Mouse (Mus musculus) CH12.LX (cell line): ENCODE measurements around the gene Rgs19. TPM values are rescaled to one million over a fixed set of nuclear protein-coding genes. Genes with fewer than 3 reads are reported as not detected.

Source experiments
- DNase-seq: peaks from one replicate; pipeline ENCODE4 v3.0.0-alpha.2; 2013; ENCODE audit errors: extremely low read depth
- H3K27ac ChIP-seq: 2 replicates; pipeline ENCODE4 v1.5.1; 2012; ENCODE audit warnings: low read depth, mild to moderate bottlenecking, control low read depth, moderate library complexity; ENCODE audit not compliant: insufficient read depth
- H3K27me3 ChIP-seq: replicated peaks from 2 replicates; pipeline ENCODE3; 2012; ENCODE audit warnings: inconsistent platforms
- H3K36me3 ChIP-seq, 2 experiments: replicated peaks in 1 of 2; 2 replicates each; pipeline versions ENCODE3 to v1.6.1; 2012; ENCODE audit warnings: inconsistent platforms in 1 of 2, low read length in 1 of 2, mild to moderate bottlenecking in 1 of 2, mixed read lengths in 1 of 2, moderate library complexity in 1 of 2; ENCODE audit not compliant: control insufficient read depth in 1 of 2, insufficient read depth in 1 of 2
- H3K4me1 ChIP-seq, 2 experiments: 2 replicates each; pipeline ENCODE4 v1.6.1; 2012; ENCODE audit warnings: inconsistent platforms in 1 of 2, moderate library complexity in 1 of 2; ENCODE audit not compliant: insufficient read depth in 2 of 2, control insufficient read depth in 1 of 2
- H3K4me2 ChIP-seq: 2 replicates; pipeline ENCODE4 v1.6.1; 2012; ENCODE audit warnings: low read depth, mild to moderate bottlenecking, control low read depth; ENCODE audit not compliant: poor library complexity, insufficient read depth, severe bottlenecking
- H3K4me3 ChIP-seq, 3 experiments: fragments of 150-350 bp in 1 of 3; sonication (generic) in 1 of 3; replicated peaks in 1 of 3; 2 replicates each; pipeline versions ENCODE3 to v1.5.1; 2011 to 2012; ENCODE audit warnings: low read depth in 2 of 3, low read length in 2 of 3, mild to moderate bottlenecking in 2 of 3, moderate library complexity in 2 of 3, control low read depth in 1 of 3, improper control_type of control experiment in 1 of 3, inconsistent platforms in 1 of 3, mixed read lengths in 1 of 3; ENCODE audit not compliant: poor library complexity in 1 of 3
- H3K79me2 ChIP-seq: replicated peaks from 2 replicates; pipeline ENCODE4 v1.6.1; 2012; ENCODE audit warnings: mild to moderate bottlenecking, moderate library complexity; ENCODE audit not compliant: control insufficient read depth, poor library complexity, insufficient read depth, severe bottlenecking; ENCODE audit errors: extremely low read depth
- H3K9ac ChIP-seq: 2 replicates; pipeline ENCODE4 v1.6.1; 2012; ENCODE audit warnings: low read depth, mild to moderate bottlenecking, control low read depth, moderate library complexity; ENCODE audit not compliant: insufficient read depth
- H3K9me3 ChIP-seq: replicated peaks from 2 replicates; pipeline ENCODE3; 2012; ENCODE audit warnings: low read length, inconsistent platforms, mixed read lengths
- BHLHE40 ChIP-seq: IDR thresholded peaks from 2 replicates; pipeline ENCODE4 v1.6.1; 2011; ENCODE audit warnings: mild to moderate bottlenecking, low read depth, low read length, improper control_type of control experiment
- CHD1 ChIP-seq: IDR thresholded peaks from 2 replicates; pipeline ENCODE4 v1.6.1; 2012; ENCODE audit warnings: low read depth, low read length, improper control_type of control experiment, inconsistent platforms
- CHD2 ChIP-seq: IDR thresholded peaks from 2 replicates; pipeline ENCODE4 v1.6.1; 2011; ENCODE audit warnings: low read length, improper control_type of control experiment
- CTCF ChIP-seq, 2 experiments: IDR thresholded peaks in 1 of 2; conservative IDR thresholded peaks in 1 of 2; 2 replicates each; pipeline ENCODE4 v1.5.1; 2011 to 2012; ENCODE audit warnings: low read depth in 2 of 2, low read length in 2 of 2, improper control_type of control experiment in 1 of 2, inconsistent platforms in 1 of 2, mild to moderate bottlenecking in 1 of 2, moderate library complexity in 1 of 2
- E2F4 ChIP-seq: IDR thresholded peaks from 2 replicates; pipeline ENCODE4 v1.6.1; 2011; ENCODE audit warnings: low read depth, low read length, improper control_type of control experiment; ENCODE audit not compliant: insufficient replicate concordance
- ELF1 ChIP-seq: IDR thresholded peaks from 2 replicates; pipeline ENCODE4 v1.6.1; 2014; ENCODE audit warnings: low read depth, mild to moderate bottlenecking, inconsistent platforms, low read length, improper control_type of control experiment
- EP300 ChIP-seq: IDR thresholded peaks from 2 replicates; pipeline ENCODE4 v1.6.1; 2011; ENCODE audit warnings: low read length, improper control_type of control experiment
- ETS1 ChIP-seq: conservative IDR thresholded peaks from 2 replicates; pipeline ENCODE4 v1.6.1; 2012; ENCODE audit warnings: low read depth, mild to moderate bottlenecking, inconsistent platforms, low read length, improper control_type of control experiment, moderate library complexity
- GABPA ChIP-seq: IDR thresholded peaks from 2 replicates; pipeline ENCODE4 v1.6.1; 2012; ENCODE audit warnings: low read depth, low read length, improper control_type of control experiment, inconsistent platforms; ENCODE audit not compliant: insufficient replicate concordance
- HCFC1 ChIP-seq: IDR thresholded peaks from 2 replicates; pipeline ENCODE4 v1.6.1; 2012; ENCODE audit warnings: low read depth, mild to moderate bottlenecking, inconsistent platforms, low read length, improper control_type of control experiment
- IRF4 ChIP-seq: IDR thresholded peaks from 2 replicates; pipeline ENCODE4 v1.6.1; 2014; ENCODE audit warnings: low read depth, mild to moderate bottlenecking, inconsistent platforms, low read length, improper control_type of control experiment
- JUN ChIP-seq: IDR thresholded peaks from 2 replicates; pipeline ENCODE4 v1.6.1; 2011; ENCODE audit warnings: low read depth, mild to moderate bottlenecking, low read length, improper control_type of control experiment, moderate library complexity; ENCODE audit not compliant: insufficient read depth
- JUND ChIP-seq: conservative IDR thresholded peaks from 2 replicates; pipeline ENCODE4 v1.6.1; 2011; ENCODE audit warnings: low read depth, low read length, improper control_type of control experiment
- KAT2A ChIP-seq: IDR thresholded peaks from 2 replicates; pipeline ENCODE4 v1.6.1; 2012; ENCODE audit warnings: low read length, improper control_type of control experiment, inconsistent platforms; ENCODE audit not compliant: insufficient replicate concordance
- MAFK ChIP-seq: IDR thresholded peaks from 2 replicates; pipeline ENCODE4 v1.6.1; 2011; ENCODE audit warnings: low read length, improper control_type of control experiment; ENCODE audit not compliant: insufficient replicate concordance
- MAX ChIP-seq: IDR thresholded peaks from 2 replicates; pipeline ENCODE4 v1.6.1; 2011; ENCODE audit warnings: low read length, improper control_type of control experiment
- MAZ ChIP-seq: IDR thresholded peaks from 2 replicates; pipeline ENCODE4 v1.6.1; 2012; ENCODE audit warnings: low read depth, mild to moderate bottlenecking, inconsistent platforms, low read length, improper control_type of control experiment, moderate library complexity
- MEF2A ChIP-seq: IDR thresholded peaks from 2 replicates; pipeline ENCODE4 v1.6.1; 2014; ENCODE audit warnings: low read depth, mild to moderate bottlenecking, inconsistent platforms, low read length, improper control_type of control experiment, borderline replicate concordance
- MXI1 ChIP-seq: IDR thresholded peaks from 2 replicates; pipeline ENCODE4 v1.6.1; 2011; ENCODE audit warnings: mild to moderate bottlenecking, low read depth, low read length, improper control_type of control experiment
- MYC ChIP-seq: IDR thresholded peaks from 2 replicates; pipeline ENCODE4 v1.6.1; 2011; ENCODE audit warnings: low read depth, mild to moderate bottlenecking, improper control_type of control experiment, low read length
- NELFE ChIP-seq: IDR thresholded peaks from 2 replicates; pipeline ENCODE4 v1.6.1; 2011; ENCODE audit warnings: low read depth, low read length, improper control_type of control experiment
- NRF1 ChIP-seq: IDR thresholded peaks from 2 replicates; pipeline ENCODE4 v1.6.1; 2014; ENCODE audit warnings: low read depth, mild to moderate bottlenecking, inconsistent platforms, low read length, improper control_type of control experiment, moderate library complexity
- PAX5 ChIP-seq: IDR thresholded peaks from 2 replicates; pipeline ENCODE4 v1.6.1; 2012; ENCODE audit warnings: low read length, inconsistent platforms, mixed read lengths
- POLR2A ChIP-seq: IDR thresholded peaks from 2 replicates; pipeline ENCODE4 v1.6.1; 2011; ENCODE audit warnings: low read depth, mild to moderate bottlenecking, improper control_type of control experiment, low read length
- POLR2AphosphoS2 ChIP-seq: IDR thresholded peaks from 2 replicates; pipeline ENCODE4 v1.6.1; 2011; ENCODE audit warnings: low read depth, low read length, improper control_type of control experiment
- RAD21 ChIP-seq: IDR thresholded peaks from 2 replicates; pipeline ENCODE4 v1.6.1; 2011; ENCODE audit warnings: low read depth, mild to moderate bottlenecking, low read length, improper control_type of control experiment, moderate library complexity
- RCOR1 ChIP-seq: conservative IDR thresholded peaks from 2 replicates; pipeline ENCODE4 v1.6.1; 2012; ENCODE audit warnings: low read depth, mild to moderate bottlenecking, inconsistent platforms, low read length, improper control_type of control experiment
- SIN3A ChIP-seq: IDR thresholded peaks from 2 replicates; pipeline ENCODE4 v1.6.1; 2012; ENCODE audit warnings: low read length, improper control_type of control experiment, inconsistent platforms
- SMC3 ChIP-seq: IDR thresholded peaks from 2 replicates; pipeline ENCODE4 v1.6.1; 2011; ENCODE audit warnings: low read depth, low read length, improper control_type of control experiment
- TBP ChIP-seq: conservative IDR thresholded peaks from 2 replicates; pipeline ENCODE4 v1.6.1; 2011; ENCODE audit warnings: low read depth, low read length, improper control_type of control experiment
- TCF12 ChIP-seq: IDR thresholded peaks from 2 replicates; pipeline ENCODE4 v1.6.1; 2014; ENCODE audit warnings: low read depth, mild to moderate bottlenecking, inconsistent platforms, low read length, improper control_type of control experiment
- UBTF ChIP-seq: IDR thresholded peaks from 2 replicates; pipeline ENCODE4 v1.6.1; 2012; ENCODE audit warnings: low read depth, mild to moderate bottlenecking, inconsistent platforms, low read length, improper control_type of control experiment, moderate library complexity
- USF1 ChIP-seq: IDR thresholded peaks from 2 replicates; pipeline ENCODE4 v1.6.1; 2014; ENCODE audit warnings: low read depth, mild to moderate bottlenecking, inconsistent platforms, low read length, improper control_type of control experiment
- USF2 ChIP-seq: conservative IDR thresholded peaks from 2 replicates; pipeline ENCODE4 v1.6.1; 2011; ENCODE audit warnings: low read depth, low read length, improper control_type of control experiment
- ZC3H11A ChIP-seq: IDR thresholded peaks from 2 replicates; pipeline ENCODE4 v1.6.1; 2012; ENCODE audit warnings: low read depth, mild to moderate bottlenecking, inconsistent platforms, low read length, improper control_type of control experiment
- ZKSCAN1 ChIP-seq: IDR thresholded peaks from 2 replicates; pipeline ENCODE4 v1.6.1; 2012; ENCODE audit warnings: low read depth, inconsistent platforms, low read length, improper control_type of control experiment, borderline replicate concordance
- ZMIZ1 ChIP-seq: IDR thresholded peaks from 2 replicates; pipeline ENCODE4 v1.6.1; 2012; ENCODE audit warnings: low read depth, mild to moderate bottlenecking, inconsistent platforms, low read length, improper control_type of control experiment
- ZNF384 ChIP-seq: IDR thresholded peaks from 2 replicates; pipeline ENCODE4 v1.6.1; 2012; ENCODE audit warnings: low read depth, low read length, improper control_type of control experiment, inconsistent platforms
- dilution Hi-C: fragments of 300-500 bp; cut with MboI; formaldehyde crosslinking; loops from 2 replicates; pipeline ENCODE4 v1.14.3; 2020; ENCODE audit warnings: low sequenced_read_pairs; ENCODE audit not compliant: extremely low pct_unique_long_range_greater_than_20kb, extremely low pct_ligation_motif_present
- in situ Hi-C: fragments of 300-500 bp; cut with MboI; formaldehyde crosslinking; loops from 3 replicates; pipeline ENCODE4 v1.14.3; 2019; ENCODE audit warnings: low sequenced_read_pairs, low pct_ligation_motif_present, low pct_unique_long_range_greater_than_20kb, mixed read lengths
- polyA plus RNA-seq: library from polyadenylated mRNA; unstranded; fragments of >175 nt; gene quantifications from 2 replicates; pipeline ENCODE4 v1.2.1, GENCODE M21; 2012; ENCODE audit warnings: low read depth; ENCODE audit not compliant: insufficient read length
- total RNA-seq, 2 experiments: library from RNA; depleted of rRNA; stranded (reverse); fragments of 300-350 nt in 1 of 2; fragments of >200 nt in 1 of 2; gene quantifications; 2 replicates each; pipeline ENCODE4 v1.2.3; 2012 to 2014

Gene Rgs19
- total and polyA plus RNA-seq, 3 experiments: 50.2 to 159 (median 67.0) TPM

- TF ChIP-seq MEF2A (no peak), SMC3 (peak; percentile 31), MAX (peak; percentile 79), HCFC1 (peak; percentile 90), MYC (peak; percentile 79; the same call in 1 of the 2 replicates), USF2 (no peak), CTCF (conservative IDR thresholded peaks at IDR 0.05 in 1 of 2, IDR thresholded peaks at IDR 0.05 in 1 of 2; ENCODE audit: low read depth in 2 of 2, low read length in 2 of 2) (peak in 1 of 2 experiments; percentile 45; a peak in 2 of 4 replicates), TCF12 (peak; percentile 70), RCOR1 (no peak), MXI1 (peak; percentile 90), USF1 (peak; percentile 55), UBTF (peak; percentile 63; the same call in 1 of the 2 replicates), CHD2 (peak; percentile 22; the same call in 1 of the 2 replicates), ZMIZ1 (peak; percentile 4; the same call in 1 of the 2 replicates), POLR2AphosphoS2 (no peak), PAX5 (no peak), IRF4 (peak; percentile 36; the same call in 1 of the 2 replicates), ELF1 (peak; percentile 69), CHD1 (no peak), EP300 (no peak), MAFK (no peak), NELFE (peak; percentile 83), POLR2A (peak; percentile 84), E2F4 (no peak), BHLHE40 (peak; percentile 83), JUN (no peak), TBP (0 out of 2 replicates have a peak, but pooled peaks have one; percentile 6), ZNF384 (peak; percentile 99), ETS1 (no peak; the same call in 1 of the 2 replicates), JUND (no peak), MAZ (no peak; the same call in 1 of the 2 replicates), NRF1 (peak; percentile 44; the same call in 1 of the 2 replicates), RAD21 (peak; percentile 21), SIN3A (no peak; the same call in 1 of the 2 replicates), KAT2A (peak; percentile 60; the same call in 1 of the 2 replicates), ZKSCAN1 (no peak), GABPA (no peak), ZC3H11A (no peak)
- Histone ChIP-seq H3K9ac (peak within 1 kb of the TSS; percentile 62), H3K9me3 (no peaks in the 10 kb centered on the region), H3K27me3 (no peaks in the 10 kb centered on the region), H3K4me2 (peak within 1 kb of the TSS; percentile 63), H3K79me2 (no peaks in the 10 kb centered on the region), H3K4me1 (peaks cover 21 to 58% of the 10 kb centered on the region in 2 experiments), H3K36me3 (peaks cover 0 to 15% of the 10 kb centered on the region in 2 experiments), H3K4me3 (peak within 1 kb of the TSS; percentile 63 to 77 (median 72)), H3K27ac (peak within 1 kb of the TSS; percentile 23; the same call in 1 of the 2 replicates)
- dilution Hi-C loops (no loop called here), in situ Hi-C loops (loop anchor here (5.0 kb wide), 1 partner anchor 38 kb away; no protein-coding TSS in a partner anchor)
- DNase-seq: peak; percentile 66
Measured at GRCm38 (mm10) chr2:181679951-181680715, 13.6 kb downstream of the Rgs19 start, which contains the start of gene Tcea2. Tcea2 (plus strand) TSS chr2:181680310.
